Mouse (Mus musculus) stomach, embryonic 15.5 days (tissue): ENCODE data around the gene Lce6a. TPM values are rescaled to one million over a fixed set of nuclear protein-coding genes. Genes with fewer than 3 reads are reported as not detected.

Experiments used
- ATAC-seq: fragments of 200-750 bp; cut with Nextera tagmentation; 2 replicates; pipeline ENCODE4 v1.8.0; 2017; ENCODE audit warnings: low read depth, moderate number of reproducible peaks, moderate TSS enrichment; ENCODE audit not compliant: insufficient read depth, low FRiP score
- H3K27ac ChIP-seq: fragments of 300-500 bp; sonication (generic); 2 replicates; pipeline ENCODE4 v1.5.1; 2015; ENCODE audit warnings: mild to moderate bottlenecking, inconsistent platforms
- H3K27me3 ChIP-seq: fragments of 300-500 bp; sonication (generic); replicated peaks from 2 replicates; pipeline ENCODE4 v1.6.1; 2015; ENCODE audit warnings: inconsistent platforms
- H3K36me3 ChIP-seq: fragments of 300-500 bp; sonication (generic); 2 replicates; pipeline ENCODE4 v1.6.1; 2015; ENCODE audit warnings: inconsistent platforms
- H3K4me1 ChIP-seq: fragments of 300-500 bp; sonication (generic); 2 replicates; pipeline ENCODE4 v1.6.1; 2015; ENCODE audit warnings: inconsistent platforms
- H3K4me2 ChIP-seq: fragments of 300-500 bp; sonication (generic); 2 replicates; pipeline ENCODE4 v1.6.1; 2015; ENCODE audit warnings: mild to moderate bottlenecking, inconsistent platforms
- H3K4me3 ChIP-seq: fragments of 300-500 bp; sonication (generic); replicated peaks from 2 replicates; pipeline ENCODE4 v1.5.1; 2015; ENCODE audit warnings: inconsistent platforms
- H3K9ac ChIP-seq: fragments of 300-500 bp; sonication (generic); 2 replicates; pipeline ENCODE4 v1.6.1; 2015; ENCODE audit warnings: inconsistent platforms
- H3K9me3 ChIP-seq: fragments of 300-500 bp; sonication (generic); 2 replicates; pipeline ENCODE4 v1.6.1; 2016; ENCODE audit warnings: inconsistent platforms
- whole genome bisulfite sequencing: fragments of 180-500 bp; shearing (Covaris S2); methylation state at CpG from one replicate; pipeline ENCODE4 v1.1.7; 2015; 5-methylcytosine and 5-hydroxymethylcytosine counted together
- polyA plus RNA-seq: library from polyadenylated mRNA; unstranded; fragments of >200 nt; fragmentation: Nextera tagmentation; extraction: Ambion mirVana; gene quantifications from 2 replicates; pipeline ENCODE4 v1.2.1, GENCODE M21; 2015

The Lce6a gene
- polyA plus RNA-seq, 1 experiment from 2014 or later: not detected

DNA sequence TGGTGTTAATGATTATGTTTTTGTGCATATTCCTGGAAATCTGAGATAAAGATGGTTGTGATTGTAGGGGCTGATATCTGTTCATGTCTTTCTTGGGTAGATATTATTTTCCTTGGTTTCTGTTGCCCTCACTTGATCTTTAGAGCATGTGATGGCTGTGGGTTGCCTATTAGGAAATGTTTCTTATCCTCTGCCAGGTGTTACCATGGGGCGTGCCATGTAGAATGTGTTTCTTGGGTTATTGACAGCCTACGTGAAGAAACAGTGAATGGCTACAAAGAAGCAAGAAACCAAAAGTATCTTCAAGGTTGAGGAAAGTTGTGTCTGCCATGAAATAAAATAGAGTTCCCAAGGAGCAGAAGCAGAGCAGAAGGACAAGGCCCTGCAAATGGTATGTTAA, 23.0 kb downstream of the Lce6a start:
- H3K9ac ChIP-seq: no peak overlapping the region
- H3K9me3 ChIP-seq: no peaks in the 10 kb centered on the region
- H3K4me2 ChIP-seq: no peak overlapping the region
- ATAC-seq: no peak
- no peaks in the 10 kb centered on the region for H3K36me3 ChIP-seq
- H3K27me3 ChIP-seq: no peaks in the 10 kb centered on the region
- 87% methylated on average over 2 of the region's 2 CpGs for WGBS
- no peaks in the 10 kb centered on the region for H3K4me1 ChIP-seq
- no peak overlapping the region for H3K27ac ChIP-seq
- no peak overlapping the region for H3K4me3 ChIP-seq

DNA sequence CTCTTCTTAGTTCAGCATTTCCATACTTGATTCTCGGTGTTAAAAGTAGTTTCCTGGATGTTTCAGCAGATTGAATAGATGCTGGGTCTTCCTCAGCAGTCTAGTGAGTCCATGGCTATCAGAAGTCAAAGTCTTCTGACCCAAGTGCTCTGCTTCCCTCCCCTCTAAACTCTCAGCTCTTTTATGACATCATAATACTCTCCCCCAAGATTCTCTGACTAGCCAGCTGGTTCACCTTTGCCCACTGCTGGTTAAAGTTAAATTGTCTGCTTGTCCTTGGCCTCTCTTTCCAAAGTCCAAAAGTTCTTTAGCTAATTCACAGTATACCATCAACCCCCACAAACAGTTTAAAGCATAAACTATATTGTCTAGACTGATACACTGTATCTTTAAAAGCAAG, 32.6 kb downstream of the Lce6a start, which contains the start of gene Smcp:
Gene Smcp (minus strand): TSS at position 140 of the 400 bp plus-strand sequence.
- no peak within 1 kb of the TSS for H3K4me2 ChIP-seq
- no peak within 1 kb of the TSS for H3K4me3 ChIP-seq
- no peak within 1 kb of the TSS for H3K9ac ChIP-seq
- no peaks in the 10 kb centered on the region for H3K9me3 ChIP-seq
- no peaks in the 10 kb centered on the region for H3K36me3 ChIP-seq
- no peaks in the 10 kb centered on the region for H3K27me3 ChIP-seq
- no peaks in the 10 kb centered on the region for H3K4me1 ChIP-seq
- H3K27ac ChIP-seq: no peak within 1 kb of the TSS
- WGBS: 73% methylated on average over 1 of the region's 1 CpGs
- no peak for ATAC-seq

DNA sequence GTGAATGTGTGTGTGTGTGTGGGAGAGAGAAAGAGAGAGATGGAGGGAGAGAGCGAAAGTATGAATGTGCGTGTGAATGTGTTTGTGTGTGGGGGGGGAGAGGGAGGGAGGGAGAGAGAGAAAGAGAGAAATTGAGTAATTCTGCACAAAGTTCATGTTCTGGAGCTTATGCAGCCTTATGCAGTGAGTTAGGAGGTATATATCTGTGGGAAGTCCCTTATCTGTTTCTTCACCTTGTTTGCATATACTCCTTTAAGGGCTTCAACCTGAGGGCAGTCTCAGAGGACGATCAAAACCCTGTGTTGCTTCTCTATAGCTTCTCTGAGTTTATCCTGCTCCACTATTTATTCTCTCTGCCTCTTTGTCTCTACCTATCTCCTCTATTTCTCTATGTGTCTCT, 34.3 kb downstream of the Lce6a start:
- Histone ChIP-seq H3K27me3 (no peaks in the 10 kb centered on the region), H3K27ac (no peak overlapping the region), H3K9me3 (no peaks in the 10 kb centered on the region), H3K4me3 (no peak overlapping the region), H3K4me1 (no peaks in the 10 kb centered on the region), H3K36me3 (no peaks in the 10 kb centered on the region), H3K4me2 (no peak overlapping the region), H3K9ac (no peak overlapping the region)
- no peak for ATAC-seq
- WGBS: 60% methylated on average over 3 of the region's 3 CpGs

DNA sequence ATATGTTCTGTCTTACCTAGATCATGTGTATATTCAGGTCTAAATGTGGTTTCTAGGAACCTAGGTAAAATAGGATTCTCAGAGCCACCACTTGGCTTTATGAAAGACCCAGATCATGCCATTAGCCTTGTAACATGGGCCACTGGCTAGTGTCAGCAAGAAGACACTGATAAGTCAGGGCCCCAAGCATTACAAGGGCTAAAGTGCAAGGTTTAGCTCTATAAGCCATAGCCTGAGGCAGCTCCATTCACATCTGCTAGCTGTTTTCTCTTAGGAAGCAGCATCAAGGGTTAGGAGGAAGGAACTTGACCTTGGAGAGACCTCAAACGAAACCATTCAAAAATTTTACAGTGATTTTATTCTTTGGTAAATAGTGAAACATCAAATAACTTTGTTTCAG, 36.4 kb downstream of the Lce6a start:
- no peak for ATAC-seq
- Histone ChIP-seq H3K4me2 (no peak overlapping the region), H3K4me1 (no peaks in the 10 kb centered on the region), H3K27ac (no peak overlapping the region), H3K36me3 (no peaks in the 10 kb centered on the region), H3K9me3 (no peaks in the 10 kb centered on the region), H3K4me3 (no peak overlapping the region), H3K27me3 (no peaks in the 10 kb centered on the region), H3K9ac (no peak overlapping the region)
- WGBS: 48% methylated on average over 1 of the region's 1 CpGs

DNA sequence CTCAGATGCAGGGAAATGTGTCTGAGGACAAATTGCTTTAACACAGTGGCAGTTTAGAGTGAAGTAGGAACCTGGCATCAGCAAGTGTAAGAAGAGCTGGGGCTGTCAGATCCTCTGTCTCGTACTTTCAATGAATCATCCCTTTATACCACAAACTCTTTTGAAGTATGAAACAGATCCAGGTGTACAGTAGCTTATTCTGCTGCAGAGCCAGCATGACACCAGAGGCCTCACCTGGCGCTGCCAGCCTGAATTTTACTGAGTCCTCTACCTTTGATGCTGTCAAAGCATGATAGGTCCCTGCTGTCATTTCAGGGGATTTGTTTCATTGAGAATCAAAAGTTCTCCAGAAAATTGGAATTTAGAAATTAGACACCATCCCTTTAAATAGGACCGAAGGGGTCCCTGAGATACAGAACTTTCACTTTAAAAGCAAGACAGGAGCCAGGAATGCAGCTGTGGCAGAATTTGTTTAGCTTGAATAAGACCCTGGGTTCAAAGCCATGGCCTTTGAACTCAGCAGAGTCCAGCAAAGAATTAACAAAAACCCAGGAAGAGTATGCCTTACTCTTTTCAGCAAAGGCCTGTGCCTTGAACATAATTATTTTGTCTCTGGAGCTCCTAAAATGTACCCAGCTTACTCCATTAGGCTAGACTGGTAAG, 38.2 kb downstream of the Lce6a start:
- Histone ChIP-seq H3K27me3 (no peaks in the 10 kb centered on the region), H3K4me3 (no peak overlapping the region), H3K36me3 (no peaks in the 10 kb centered on the region), H3K9ac (no peak overlapping the region), H3K4me1 (no peaks in the 10 kb centered on the region), H3K9me3 (no peaks in the 10 kb centered on the region), H3K27ac (no peak overlapping the region), H3K4me2 (no peak overlapping the region)
- ATAC-seq: no peak
- WGBS: 52% methylated on average over 3 of the region's 3 CpGs

DNA sequence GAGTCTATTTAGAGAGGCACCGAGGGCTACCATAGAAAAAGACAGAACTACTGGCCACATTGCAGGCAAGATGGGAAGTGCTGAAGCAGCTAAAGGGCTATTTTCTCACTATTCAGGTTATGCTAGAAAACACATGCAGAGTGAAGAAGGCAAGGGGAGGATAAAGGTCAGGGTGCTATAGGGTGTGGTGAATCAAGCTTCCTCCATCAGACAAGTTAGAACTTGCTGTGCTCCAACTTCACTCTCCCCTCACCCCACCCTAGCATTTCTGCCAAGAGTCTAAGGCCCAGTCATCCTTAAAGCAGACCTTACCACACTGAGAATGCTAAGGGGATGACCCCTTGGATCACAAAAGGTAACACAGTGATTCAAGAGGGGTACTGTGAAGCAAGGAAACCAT, 42.0 kb downstream of the Lce6a start:
- H3K4me1 ChIP-seq: no peaks in the 10 kb centered on the region
- no peak overlapping the region for H3K4me2 ChIP-seq
- H3K27me3 ChIP-seq: no peaks in the 10 kb centered on the region
- peak; percentile 39; the same call in 1 of the 2 replicates for ATAC-seq
- WGBS: 60% methylated on average over 1 of the region's 1 CpGs
- H3K4me3 ChIP-seq: no peak overlapping the region
- H3K36me3 ChIP-seq: no peaks in the 10 kb centered on the region
- H3K9ac ChIP-seq: no peak overlapping the region
- H3K27ac ChIP-seq: peak overlapping the region; percentile 36; the same call in 1 of the 2 replicates
- no peaks in the 10 kb centered on the region for H3K9me3 ChIP-seq

DNA sequence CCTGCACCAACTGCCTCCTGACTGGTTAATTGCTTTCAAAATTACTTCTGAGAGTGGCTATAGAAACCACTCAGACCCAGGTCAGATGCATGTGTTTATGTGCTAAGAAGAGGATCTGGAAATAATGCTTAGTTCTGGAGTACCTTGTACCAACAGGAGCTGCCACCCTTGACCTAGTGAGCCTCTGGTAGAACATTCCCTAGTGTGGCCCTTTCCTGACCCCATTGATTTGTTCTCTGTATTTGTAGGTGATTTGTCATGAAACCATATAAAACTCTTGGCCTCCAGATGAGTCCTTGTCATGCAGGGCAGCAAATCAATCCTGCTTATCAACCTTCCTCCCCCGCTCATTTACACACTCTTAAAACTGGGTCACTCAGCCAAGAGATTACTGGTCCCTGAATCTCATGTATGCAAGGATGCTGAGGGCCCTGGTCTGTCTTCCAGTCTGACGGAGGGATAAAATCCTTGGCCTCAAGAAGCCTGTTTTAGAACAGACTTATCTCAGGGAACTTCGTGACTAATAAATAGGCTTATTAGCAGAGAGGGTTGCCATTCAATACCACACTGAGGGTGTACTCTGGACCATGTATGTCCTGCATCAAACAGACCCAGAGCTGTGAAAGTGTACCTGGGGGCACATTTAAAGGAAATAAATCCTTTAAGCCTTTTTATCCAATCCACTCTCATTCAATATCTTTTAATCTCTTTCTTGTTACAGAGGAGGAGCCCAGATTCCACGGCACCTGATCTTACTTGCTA, 42.6 kb downstream of the Lce6a start:
- no peaks in the 10 kb centered on the region for H3K9me3 ChIP-seq
- WGBS: 43% methylated on average over 4 of the region's 4 CpGs
- no peaks in the 10 kb centered on the region for H3K4me1 ChIP-seq
- H3K9ac ChIP-seq: no peak overlapping the region
- no peak for ATAC-seq
- H3K4me2 ChIP-seq: no peak overlapping the region
- H3K4me3 ChIP-seq: no peak overlapping the region
- H3K36me3 ChIP-seq: no peaks in the 10 kb centered on the region
- H3K27me3 ChIP-seq: no peaks in the 10 kb centered on the region
- peak overlapping the region; percentile 36; the same call in 1 of the 2 replicates for H3K27ac ChIP-seq

DNA sequence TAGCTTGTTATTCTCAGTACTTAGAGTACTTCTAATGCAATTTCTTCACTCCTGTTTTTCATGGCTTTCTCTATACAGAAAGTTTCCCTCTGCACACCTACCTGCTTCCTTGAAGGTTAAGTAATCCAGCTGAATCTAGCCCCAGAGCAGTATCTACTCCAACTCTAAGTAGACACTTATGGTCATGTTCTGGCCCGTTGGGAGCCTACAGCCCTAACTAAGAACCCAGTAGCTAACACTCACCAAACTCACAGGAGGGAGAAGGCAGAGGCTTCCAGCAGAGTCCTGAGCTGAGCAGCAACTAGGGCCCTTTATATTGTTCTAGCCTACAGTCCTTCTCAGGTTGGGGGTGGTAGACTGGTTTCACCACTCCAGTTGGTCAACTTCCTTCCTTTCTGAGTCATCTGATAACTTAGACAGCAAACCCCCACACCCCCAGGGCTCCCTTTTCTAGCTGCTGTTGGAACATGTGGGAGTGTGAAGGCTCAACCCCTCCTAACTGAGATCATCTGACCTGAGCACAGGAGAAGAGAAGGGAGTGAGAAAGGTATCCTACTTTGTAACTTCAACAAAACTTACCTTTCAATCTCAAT, 47.9 kb downstream of the Lce6a start, which contains the start of gene Ivl:
Gene Ivl (minus strand): TSS at position 287 of the 593 bp plus-strand sequence.
- no peaks in the 10 kb centered on the region for H3K27me3 ChIP-seq
- H3K4me2 ChIP-seq: no peak within 1 kb of the TSS
- WGBS: 55% methylated on average over 1 of the region's 1 CpGs
- no peaks in the 10 kb centered on the region for H3K4me1 ChIP-seq
- no peak within 1 kb of the TSS for H3K27ac ChIP-seq
- H3K9me3 ChIP-seq: no peaks in the 10 kb centered on the region
- H3K9ac ChIP-seq: no peak within 1 kb of the TSS
- no peaks in the 10 kb centered on the region for H3K36me3 ChIP-seq
- no peak within 1 kb of the TSS for H3K4me3 ChIP-seq
- no peak; the same call in 1 of the 2 replicates for ATAC-seq

DNA sequence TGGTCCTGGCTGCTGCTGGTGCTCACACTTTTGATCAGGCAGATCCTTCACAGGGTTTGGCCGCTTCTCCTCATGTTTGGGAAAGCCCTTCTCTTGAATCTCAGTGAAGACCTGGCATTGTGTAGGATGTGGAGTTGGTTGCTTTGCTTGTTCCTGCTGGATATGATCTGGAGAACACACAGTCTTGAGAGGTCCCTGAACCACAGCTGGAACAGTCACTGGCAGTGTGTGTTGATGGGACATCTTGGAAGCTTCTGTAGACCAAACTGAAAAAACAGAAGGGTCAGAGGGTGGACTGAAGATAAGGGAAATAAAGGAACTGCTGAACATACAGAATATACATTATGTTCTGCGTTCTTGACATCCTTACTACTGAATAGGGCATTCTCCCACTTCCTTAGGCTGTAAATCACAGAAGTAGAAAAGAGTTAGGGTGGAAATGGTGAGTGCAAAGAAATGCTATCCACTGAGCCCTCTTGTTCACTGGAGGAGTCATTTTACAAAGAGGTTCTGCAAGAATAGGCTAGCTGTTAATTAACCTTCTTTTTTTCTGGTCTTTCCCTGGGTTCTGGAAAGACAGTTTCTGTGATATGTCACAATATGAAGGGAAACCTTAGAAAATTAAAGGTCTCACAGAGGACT, 48.8 kb downstream of the Lce6a start:
- Histone ChIP-seq H3K4me3 (no peak overlapping the region), H3K9me3 (no peaks in the 10 kb centered on the region), H3K27me3 (no peaks in the 10 kb centered on the region), H3K9ac (no peak overlapping the region), H3K36me3 (no peaks in the 10 kb centered on the region), H3K4me2 (no peak overlapping the region), H3K4me1 (no peaks in the 10 kb centered on the region), H3K27ac (no peak overlapping the region)
- WGBS: 57% methylated on average over 2 of the region's 2 CpGs
- ATAC-seq: no peak
